Mouse (Mus musculus) cerebellum, postnatal 25 days (tissue): ENCODE data around the gene Mllt1.
A peak's percentile ranks its signal among the peaks of the same experiment; 100 is the strongest.

ENCODE experiments used
- DNase-seq, 2 experiments: peaks; one replicate each; pipeline ENCODE4 v3.0.0; 2021; ENCODE audit warnings: mixed read lengths in 2 of 2

Gene Mllt1

DNA sequence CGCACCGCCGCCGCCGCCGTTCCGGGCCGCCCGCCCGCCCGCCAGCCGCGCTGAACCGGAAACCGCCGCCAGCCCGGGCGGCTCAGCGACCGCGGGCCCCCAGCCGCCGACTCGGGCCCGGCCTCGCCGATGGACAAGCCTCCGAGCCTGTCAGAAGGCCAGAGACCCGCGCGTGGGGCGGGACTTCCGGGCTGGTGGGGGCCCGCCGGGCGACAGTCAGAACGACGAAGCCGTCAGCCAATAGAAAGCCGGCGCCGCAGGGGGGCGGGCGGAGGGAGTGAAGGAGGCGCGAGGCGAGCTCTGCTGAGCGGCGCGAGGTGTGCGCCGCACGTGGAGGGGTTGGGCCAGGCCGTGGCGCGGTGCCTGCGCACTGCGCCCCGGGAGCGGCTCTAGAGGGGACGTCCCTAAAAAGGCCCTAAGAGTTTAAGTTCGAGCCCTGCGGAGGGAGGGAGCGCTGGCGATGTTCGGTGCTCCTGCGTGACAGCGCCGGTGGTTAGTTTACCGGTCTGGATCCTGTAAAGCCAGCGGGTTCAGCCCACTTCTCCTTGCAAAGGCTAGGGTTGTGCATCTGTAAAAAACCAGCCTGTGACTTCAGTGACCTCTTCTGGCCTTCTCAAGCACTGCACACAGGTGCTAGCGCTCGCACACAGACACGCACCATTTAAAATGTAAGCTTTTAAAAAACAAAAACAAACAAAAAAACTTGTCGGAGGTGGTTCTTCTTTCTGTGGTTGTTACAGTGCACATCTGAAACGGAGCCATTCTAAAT lies at the start of gene Mllt1:
Gene Mllt1 (minus strand): TSS at position 53 of the 769 bp plus-strand sequence.
- peak; percentile 100 for DNase-seq

DNA sequence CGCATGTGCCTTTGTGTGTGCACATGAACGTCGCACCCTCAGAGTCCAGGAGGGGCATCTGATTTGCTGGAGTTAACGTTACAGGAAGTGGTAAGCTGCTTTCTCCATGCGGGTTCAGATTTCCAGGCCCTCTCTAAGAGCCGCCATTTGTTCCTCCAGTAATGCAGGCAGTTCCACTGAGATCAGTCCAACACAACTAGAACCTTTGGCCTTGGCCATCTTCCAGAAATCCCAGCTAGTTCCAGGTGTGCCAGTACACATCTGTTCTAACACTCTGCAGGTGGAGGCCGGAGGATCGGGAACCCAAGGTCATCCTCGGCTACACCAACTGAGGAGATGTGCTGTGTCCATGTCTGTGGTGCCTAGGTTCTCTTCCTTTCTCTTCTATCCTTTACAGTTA lies 49.7 kb upstream of the Mllt1 start:
- no peak for DNase-seq

GRCm38 (mm10) chr17:56982013-56982412 lies 46.8 kb upstream of the Mllt1 start, which contains the start of gene Acer1:
TSS of gene Acer1 (minus strand) at chr17:56982126.
- DNase-seq, result no peak

- no peak for DNase-seq
Measured at GRCm38 (mm10) chr17:56981049-56981448, 45.8 kb upstream of the Mllt1 start.

DNA sequence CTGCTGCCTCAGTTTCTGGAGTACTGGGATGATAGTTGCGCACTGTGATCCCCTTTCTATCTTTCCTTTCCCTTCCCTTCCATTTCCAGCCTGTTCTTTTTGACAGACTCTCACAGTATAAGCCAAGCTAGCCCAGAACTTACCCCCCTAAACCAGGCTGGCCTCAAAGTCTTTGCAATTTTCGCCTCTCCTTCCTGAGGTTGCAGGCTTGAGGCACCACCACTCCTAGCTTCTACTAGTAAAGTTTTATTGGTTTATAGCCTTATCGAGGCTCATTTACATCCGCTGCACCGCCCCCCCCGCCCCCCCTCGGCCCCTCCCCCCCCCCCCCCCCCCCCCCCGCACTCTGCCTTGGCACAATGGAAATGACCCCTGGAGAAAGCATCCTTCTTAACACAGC lies 44.3 kb upstream of the Mllt1 start:
- DNase-seq, result no peak

DNA sequence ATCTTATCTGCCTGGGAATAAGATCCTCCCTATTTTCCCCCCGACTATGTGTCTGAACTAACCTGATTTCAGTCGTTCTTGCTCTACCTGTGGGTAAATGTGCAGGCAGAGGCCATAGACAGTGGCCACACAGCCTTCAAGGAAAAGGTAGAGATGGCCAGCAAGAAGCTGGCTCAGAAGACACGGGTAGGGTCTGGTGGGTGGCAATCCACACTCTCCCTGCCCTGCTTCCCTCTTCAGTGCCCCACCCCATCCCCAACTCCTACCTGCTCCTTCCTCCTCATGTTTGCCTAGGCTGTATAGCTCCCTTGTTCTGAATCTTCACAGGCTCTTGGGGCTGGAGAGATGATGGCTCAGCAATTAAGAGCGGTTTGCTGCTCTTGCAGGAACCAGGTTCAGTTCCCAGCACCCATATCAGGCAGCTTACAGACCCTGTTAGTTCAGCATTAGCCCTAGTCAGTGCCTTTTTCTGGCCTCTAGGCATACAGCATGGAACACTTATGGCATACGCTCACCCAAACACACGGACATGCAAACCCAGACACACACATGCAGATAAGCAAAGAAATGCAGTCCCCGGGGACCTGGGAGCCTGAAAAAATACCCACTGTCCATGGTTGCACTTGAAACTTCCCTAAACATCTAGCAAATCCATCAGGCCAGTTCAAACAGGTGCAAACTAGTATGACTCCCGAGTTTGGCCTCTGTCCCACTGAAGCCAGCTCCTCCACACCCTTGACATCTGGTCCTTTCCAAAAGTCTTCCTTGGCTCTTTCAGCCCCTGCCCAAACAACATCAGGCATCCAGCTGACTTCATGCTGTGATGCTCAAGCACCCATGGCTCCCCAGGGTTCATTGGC lies 41.5 kb upstream of the Mllt1 start:
- no peak for DNase-seq

- no peak for DNase-seq
Measured at GRCm38 (mm10) chr17:56975391-56975790, 40.2 kb upstream of the Mllt1 start.

GRCm38 (mm10) chr17:56974708-56975240 lies 39.6 kb upstream of the Mllt1 start:
- DNase-seq, result no peak

DNA sequence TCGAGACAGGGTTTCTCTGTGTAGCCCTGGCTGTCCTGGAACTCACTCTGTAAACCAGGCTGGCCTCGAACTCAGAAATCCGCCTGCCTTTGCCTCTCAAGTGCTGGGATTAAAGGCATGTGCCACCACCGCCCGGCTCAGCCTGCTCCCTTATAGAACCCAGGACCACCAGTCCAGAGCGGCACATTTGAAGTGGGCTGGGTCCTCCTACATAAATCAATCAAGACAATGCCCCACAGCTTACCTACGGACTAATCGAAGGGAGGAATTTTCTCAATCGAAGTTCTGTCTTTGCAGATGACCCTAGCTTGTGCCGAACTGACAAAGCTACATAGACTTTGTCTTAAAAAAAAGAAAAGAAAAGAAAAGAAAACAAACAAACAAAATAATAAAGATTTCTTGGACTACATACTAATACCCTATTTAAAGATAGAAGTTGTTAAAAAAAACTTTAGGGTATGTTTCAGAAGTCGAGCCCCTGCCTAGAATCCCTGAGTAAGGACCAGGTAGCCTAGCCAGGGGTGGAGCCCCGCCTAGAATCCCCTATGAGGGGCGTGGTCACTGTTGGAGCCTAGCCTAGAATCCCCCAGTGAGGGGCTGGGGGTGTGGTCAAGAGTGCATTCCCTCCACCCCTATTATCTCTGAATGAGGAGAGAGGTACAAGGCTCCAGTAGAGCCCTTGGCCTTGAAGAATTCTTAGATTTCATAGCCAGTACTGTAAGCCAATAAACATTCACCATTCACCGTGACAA lies 38.9 kb upstream of the Mllt1 start:
- DNase-seq, result no peak

DNA sequence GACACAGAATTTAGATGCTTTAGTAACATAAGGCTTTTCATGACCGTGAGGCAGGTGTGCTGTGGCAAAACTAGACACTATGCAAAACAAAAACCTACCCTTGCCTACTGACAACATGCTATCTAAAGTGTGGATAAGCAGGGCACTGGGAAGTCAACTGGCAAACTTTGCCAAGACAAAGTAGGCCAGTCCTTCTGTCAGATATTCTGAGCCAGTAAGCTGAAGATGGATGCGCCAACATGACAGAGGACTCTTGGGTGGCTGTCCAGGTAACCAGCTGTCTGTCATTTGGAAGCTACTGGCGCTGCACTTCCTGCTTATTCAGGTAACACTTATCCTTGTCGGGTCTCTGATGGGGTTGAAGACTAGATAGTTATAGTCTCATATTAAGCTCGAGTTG lies 34.9 kb upstream of the Mllt1 start:
- DNase-seq, result no peak

- no peak for DNase-seq
Measured at GRCm38 (mm10) chr17:56969321-56969720, 34.1 kb upstream of the Mllt1 start.

- no peak for DNase-seq
Measured at GRCm38 (mm10) chr17:56963646-56964045, 28.4 kb upstream of the Mllt1 start.

GRCm38 (mm10) chr17:56962642-56963405 lies 27.6 kb upstream of the Mllt1 start:
- no peak for DNase-seq

DNA sequence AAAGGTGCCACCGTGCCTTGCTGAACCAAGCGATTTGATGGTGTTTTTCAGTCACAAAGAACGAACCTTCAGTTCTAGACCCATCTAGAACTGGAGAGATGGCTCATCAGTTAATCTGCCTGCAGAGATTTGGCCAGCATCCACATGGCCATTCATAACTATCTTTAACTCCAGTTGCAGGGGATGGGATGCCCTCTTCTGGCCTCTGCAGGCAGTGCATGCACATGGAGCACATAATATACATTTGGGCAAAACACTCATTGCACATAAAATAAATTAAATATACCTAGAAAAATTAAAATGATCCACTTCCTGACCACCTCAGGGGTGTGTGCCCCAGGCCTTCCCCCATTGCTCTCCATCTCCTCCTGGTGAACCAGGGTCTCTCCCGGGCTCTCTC lies 26.7 kb upstream of the Mllt1 start:
- DNase-seq, result no peak

DNA sequence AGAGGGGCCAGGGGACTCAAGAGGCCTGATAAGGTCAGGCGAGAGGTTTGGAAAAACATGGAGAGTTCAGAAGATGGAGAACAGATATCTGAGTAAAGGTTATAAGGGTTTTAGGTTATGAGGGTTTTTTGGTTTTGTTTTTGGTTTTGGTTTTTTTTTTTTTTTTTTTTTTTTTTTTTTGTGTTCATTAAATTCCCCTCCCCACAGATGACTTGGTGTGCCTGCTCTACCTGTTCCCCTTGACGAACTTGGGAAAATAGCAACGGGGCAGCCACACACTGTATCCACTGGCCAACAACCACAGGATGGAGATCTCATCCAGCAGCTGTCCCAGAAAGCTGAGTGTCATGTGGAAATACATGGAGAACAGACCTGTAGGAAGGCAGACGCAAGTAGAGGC lies 23.5 kb upstream of the Mllt1 start:
- DNase-seq, result no peak

DNA sequence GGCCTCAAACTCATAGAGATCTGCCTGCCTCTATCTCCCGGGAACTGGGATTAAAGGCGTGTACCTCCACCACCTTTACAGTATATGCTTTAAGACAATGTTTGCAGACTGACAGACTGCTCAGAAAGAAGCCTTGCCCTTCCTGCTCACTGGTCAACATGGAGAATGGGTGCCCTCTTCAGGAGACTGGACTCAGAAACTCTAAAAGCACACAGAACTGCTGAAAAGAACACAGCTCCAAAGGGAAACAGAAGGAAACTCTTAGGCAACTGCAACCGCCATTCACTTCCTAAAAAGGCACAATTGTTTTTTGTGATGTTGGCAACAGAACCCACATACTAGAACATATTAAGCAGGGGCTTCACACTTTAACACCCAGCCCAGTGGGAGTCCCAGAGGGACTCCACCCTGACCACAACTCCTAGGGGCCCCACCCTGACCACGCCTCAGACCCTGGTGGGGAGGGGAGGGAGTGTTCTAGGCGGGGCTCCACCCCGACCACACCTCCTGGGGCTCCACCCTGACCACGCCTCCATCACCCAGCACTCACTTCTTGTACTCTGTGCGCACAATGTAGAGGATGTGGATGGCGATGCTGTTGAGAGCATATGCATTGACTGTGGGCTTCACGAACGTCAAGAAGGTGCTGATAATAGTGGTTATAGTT lies 22.7 kb upstream of the Mllt1 start:
- DNase-seq, result no peak

GRCm38 (mm10) chr17:56954871-56955270 lies 19.7 kb upstream of the Mllt1 start:
- DNase-seq, result no peak

- no peak for DNase-seq
Measured at GRCm38 (mm10) chr17:56952639-56953038, 17.4 kb upstream of the Mllt1 start.

DNA sequence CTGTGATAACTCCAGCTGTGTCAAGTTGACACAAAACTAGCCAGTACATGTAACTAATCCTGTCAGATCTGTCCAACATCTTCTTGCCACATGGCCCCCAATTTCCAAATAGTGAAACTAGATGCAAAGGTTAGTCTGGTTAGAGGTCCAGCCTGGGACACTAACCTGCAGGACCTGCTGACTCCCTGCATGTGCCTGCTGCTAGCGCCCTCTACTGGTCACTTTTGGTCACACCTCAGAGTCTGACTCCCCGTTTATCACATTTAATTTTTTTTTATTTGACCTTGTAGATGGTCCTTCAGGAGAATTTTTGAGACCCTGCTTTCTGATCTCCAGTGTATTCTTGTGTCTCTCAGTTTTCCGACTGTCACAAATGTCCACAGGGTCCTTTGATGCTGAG lies 15.7 kb upstream of the Mllt1 start:
- DNase-seq, result peak; percentile 65 to 78

DNA sequence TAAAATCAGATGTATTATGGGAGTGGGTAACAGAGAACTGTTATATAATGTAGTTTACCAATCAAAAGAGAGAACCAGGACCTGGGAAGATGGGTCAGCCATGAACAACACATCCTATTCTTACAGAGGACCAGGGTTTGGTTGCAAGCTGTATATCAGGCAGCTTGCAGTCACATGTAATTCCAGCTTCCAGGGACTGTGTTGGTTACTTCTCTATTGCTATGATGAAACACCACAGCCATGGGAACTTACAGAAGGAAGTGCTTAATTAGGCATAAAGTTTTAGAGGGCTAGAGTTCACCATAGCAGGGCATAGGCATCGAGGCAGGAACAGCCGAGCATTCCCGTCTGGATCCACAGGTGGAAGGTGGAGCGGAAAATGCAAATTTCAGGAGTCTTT lies 3.5 kb upstream of the Mllt1 start:
- no peak for DNase-seq

DNA sequence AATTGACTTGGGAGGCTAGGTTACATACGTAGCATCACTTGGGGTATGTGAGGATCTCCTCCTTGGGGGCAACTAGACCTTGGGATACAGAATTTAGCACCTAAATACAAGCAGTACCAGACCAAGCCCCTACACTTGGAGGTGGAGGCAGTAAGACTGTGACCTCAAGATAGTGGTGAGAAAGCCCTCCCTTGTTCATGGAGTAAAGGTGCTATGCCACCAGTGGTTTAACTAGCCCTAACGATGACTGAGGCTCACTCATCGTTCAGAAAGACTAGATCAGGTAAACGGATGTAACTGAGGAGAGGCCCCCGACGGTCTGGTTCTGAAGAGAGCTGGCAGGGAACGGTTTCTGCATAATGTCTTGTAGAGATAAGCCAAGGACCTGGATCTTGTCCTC lies 1.5 kb upstream of the Mllt1 start:
- DNase-seq, result no peak
